Mouse (Mus musculus) C2C12 (cell line): ENCODE results near the gene Fgfr1op2.

ENCODE experiments used
- CTCF ChIP-seq: IDR thresholded peaks from one replicate; pipeline ENCODE4 v1.5.1; 2011; ENCODE audit not compliant: control insufficient read depth, insufficient read depth, insufficient read length
- FOSL1 ChIP-seq: IDR thresholded peaks from one replicate; pipeline ENCODE4 v1.8.0; 2011; ENCODE audit warnings: mild to moderate bottlenecking, low read length; ENCODE audit not compliant: poor library complexity, insufficient read depth, severe bottlenecking
- MAX ChIP-seq: IDR thresholded peaks from one replicate; pipeline ENCODE4 v1.6.1; 2011; ENCODE audit warnings: mild to moderate bottlenecking, control low read depth
- MYOG ChIP-seq: IDR thresholded peaks from one replicate; pipeline ENCODE4 v1.6.1; 2011; ENCODE audit not compliant: control insufficient read depth, insufficient read length; ENCODE audit errors: extremely low read depth
- USF1 ChIP-seq: IDR thresholded peaks from one replicate; pipeline ENCODE4 v1.6.1; 2011; ENCODE audit warnings: low read depth, mild to moderate bottlenecking, control low read depth, moderate library complexity

GRCm38 (mm10) chr6:146633629-146634014, 56.6 kb downstream of the Fgfr1op2 start:
- TF ChIP-seq CTCF (no peak), USF1 (peak; percentile 67), MAX (no peak), MYOG (no peak), FOSL1 (no peak)
